Mouse (Mus musculus) MEL (cell line): ENCODE measurements around the gene Gga3. TPM values are rescaled to one million over a fixed set of nuclear protein-coding genes. Genes with fewer than 3 reads are reported as not detected.

Experiments
- DNase-seq: peaks from one replicate; pipeline ENCODE4 v3.0.0; 2011; ENCODE audit warnings: low read depth, low spot score
- H3K27ac ChIP-seq: 2 replicates; pipeline ENCODE4 v1.5.1; 2012; ENCODE audit warnings: low read depth, mild to moderate bottlenecking, control low read depth, low read length, moderate library complexity; ENCODE audit not compliant: control insufficient read depth
- H3K27me3 ChIP-seq, 2 experiments: fragments of 150-350 bp in 1 of 2; sonication (generic) in 1 of 2; 2 replicates each; pipeline ENCODE4 v1.6.1; 2012; ENCODE audit warnings: low read length in 2 of 2, mild to moderate bottlenecking in 2 of 2, improper control_type of control experiment in 1 of 2, moderate library complexity in 1 of 2; ENCODE audit not compliant: insufficient read depth in 2 of 2, control insufficient read depth in 1 of 2
- H3K36me3 ChIP-seq, 2 experiments: 2 replicates each; pipeline ENCODE4 v1.6.1; 2012 to 2014; ENCODE audit warnings: low read length in 2 of 2, improper control_type of control experiment in 1 of 2, inconsistent platforms in 1 of 2, mild to moderate bottlenecking in 1 of 2; ENCODE audit not compliant: insufficient read depth in 2 of 2, control insufficient read depth in 1 of 2
- H3K4me1 ChIP-seq, 2 experiments: fragments of 150-350 bp in 1 of 2; sonication (generic) in 1 of 2; 2 replicates each; pipeline ENCODE4 v1.6.1; 2012; ENCODE audit warnings: low read length in 2 of 2, improper control_type of control experiment in 1 of 2, mild to moderate bottlenecking in 1 of 2; ENCODE audit not compliant: insufficient read depth in 2 of 2, control insufficient read depth in 1 of 2
- H3K4me3 ChIP-seq, 2 experiments: fragments of 150-350 bp in 1 of 2; sonication (generic) in 1 of 2; 2 replicates each; pipeline ENCODE4 v1.5.1; 2012; ENCODE audit warnings: low read depth in 2 of 2, low read length in 2 of 2, mild to moderate bottlenecking in 2 of 2, moderate library complexity in 2 of 2, control low read depth in 1 of 2, improper control_type of control experiment in 1 of 2; ENCODE audit not compliant: control insufficient read depth in 1 of 2, insufficient read depth in 1 of 2
- H3K79me2 ChIP-seq: 2 replicates; pipeline ENCODE4 v1.6.1; 2012; ENCODE audit warnings: mild to moderate bottlenecking, low read length, moderate library complexity; ENCODE audit not compliant: control insufficient read depth, poor library complexity, insufficient read depth
- H3K9ac ChIP-seq: 2 replicates; pipeline ENCODE4 v1.6.1; 2012; ENCODE audit warnings: low read depth, mild to moderate bottlenecking, control low read depth, low read length, moderate library complexity; ENCODE audit not compliant: control insufficient read depth, poor library complexity, severe bottlenecking
- H3K9me3 ChIP-seq: fragments of 150-350 bp; sonication (generic); replicated peaks from 2 replicates; pipeline ENCODE4 v1.6.1; 2012; ENCODE audit warnings: mild to moderate bottlenecking, low read length, improper control_type of control experiment, moderate library complexity; ENCODE audit not compliant: insufficient read depth
- E2F4 ChIP-seq: IDR thresholded peaks from 2 replicates; pipeline ENCODE4 v1.6.1; 2011; ENCODE audit warnings: low read depth, low read length, improper control_type of control experiment, borderline replicate concordance
- GABPA ChIP-seq: IDR thresholded peaks from 2 replicates; pipeline ENCODE4 v1.6.1; 2012; ENCODE audit warnings: low read depth, mild to moderate bottlenecking, inconsistent platforms, low read length, improper control_type of control experiment, moderate library complexity
- MAFK ChIP-seq: IDR thresholded peaks from 2 replicates; pipeline ENCODE4 v1.6.1; 2011; ENCODE audit warnings: low read depth, mild to moderate bottlenecking, low read length, improper control_type of control experiment, borderline replicate concordance
- MEF2A ChIP-seq: IDR thresholded peaks from 2 replicates; pipeline ENCODE4 v1.6.1; 2014; ENCODE audit warnings: low read depth, mild to moderate bottlenecking, inconsistent platforms, low read length, improper control_type of control experiment; ENCODE audit not compliant: poor library complexity, insufficient replicate concordance, severe bottlenecking; ENCODE audit errors: extremely low read depth
- POLR2A ChIP-seq, 2 experiments: IDR thresholded peaks; 2 replicates each; pipeline ENCODE4 v1.6.1; 2011 to 2012; ENCODE audit warnings: low read length in 2 of 2, mild to moderate bottlenecking in 2 of 2, control low read depth in 1 of 2, improper control_type of control experiment in 1 of 2, low read depth in 1 of 2, moderate library complexity in 1 of 2; ENCODE audit not compliant: control insufficient read depth in 1 of 2, insufficient read depth in 1 of 2, poor library complexity in 1 of 2
- POLR2AphosphoS2 ChIP-seq: IDR thresholded peaks from 2 replicates; pipeline ENCODE4 v1.6.1; 2011; ENCODE audit warnings: low read length, improper control_type of control experiment
- POLR2AphosphoS5 ChIP-seq: IDR thresholded peaks from 2 replicates; pipeline ENCODE4 v1.6.1; 2012; ENCODE audit warnings: low read depth, borderline replicate concordance, mild to moderate bottlenecking, inconsistent platforms, low read length, moderate library complexity, mixed read lengths
- TAL1 ChIP-seq: IDR thresholded peaks from 2 replicates; pipeline ENCODE4 v1.6.1; 2012; ENCODE audit warnings: mild to moderate bottlenecking, inconsistent platforms, low read length, moderate library complexity, mixed read lengths
- TBP ChIP-seq: IDR thresholded peaks from 2 replicates; pipeline ENCODE4 v1.8.0; 2011; ENCODE audit warnings: low read depth, low read length, improper control_type of control experiment
- USF2 ChIP-seq, 2 experiments: IDR thresholded peaks; 2 replicates each; pipeline ENCODE4 v1.6.1; 2011 to 2012; ENCODE audit warnings: improper control_type of control experiment in 2 of 2, low read length in 2 of 2, borderline replicate concordance in 1 of 2, inconsistent platforms in 1 of 2, low read depth in 1 of 2, mild to moderate bottlenecking in 1 of 2; ENCODE audit not compliant: insufficient read depth in 1 of 2
- ZMIZ1 ChIP-seq: IDR thresholded peaks from 2 replicates; pipeline ENCODE4 v1.6.1; 2012; ENCODE audit warnings: low read depth, mild to moderate bottlenecking, inconsistent platforms, low read length, improper control_type of control experiment, moderate library complexity
- ZNF384 ChIP-seq: IDR thresholded peaks from 2 replicates; pipeline ENCODE4 v1.6.1; 2012; ENCODE audit warnings: low read depth, mild to moderate bottlenecking, inconsistent platforms, low read length, improper control_type of control experiment
- polyA plus RNA-seq, 2 experiments: library from polyadenylated mRNA; stranded (reverse) in 1 of 2; unstranded in 1 of 2; fragments of >175 nt in 1 of 2; fragments of >200 nt in 1 of 2; gene quantifications; 2 replicates each; pipeline versions ENCODE4 v1.2.1 to v1.2.4; 2012; ENCODE audit warnings: low replicate concordance in 2 of 2, low read depth in 1 of 2; ENCODE audit not compliant: insufficient read length in 2 of 2, insufficient read depth in 1 of 2, missing spikeins in 1 of 2
- total RNA-seq: library from RNA; depleted of rRNA; stranded (reverse); fragments of 300-350 nt; gene quantifications from 2 replicates; pipeline ENCODE4 v1.2.3, GENCODE M21; 2012

The Gga3 gene
- total and polyA plus RNA-seq, 3 experiments = 28.6 to 59.9 TPM; not detected in 1

DNA sequence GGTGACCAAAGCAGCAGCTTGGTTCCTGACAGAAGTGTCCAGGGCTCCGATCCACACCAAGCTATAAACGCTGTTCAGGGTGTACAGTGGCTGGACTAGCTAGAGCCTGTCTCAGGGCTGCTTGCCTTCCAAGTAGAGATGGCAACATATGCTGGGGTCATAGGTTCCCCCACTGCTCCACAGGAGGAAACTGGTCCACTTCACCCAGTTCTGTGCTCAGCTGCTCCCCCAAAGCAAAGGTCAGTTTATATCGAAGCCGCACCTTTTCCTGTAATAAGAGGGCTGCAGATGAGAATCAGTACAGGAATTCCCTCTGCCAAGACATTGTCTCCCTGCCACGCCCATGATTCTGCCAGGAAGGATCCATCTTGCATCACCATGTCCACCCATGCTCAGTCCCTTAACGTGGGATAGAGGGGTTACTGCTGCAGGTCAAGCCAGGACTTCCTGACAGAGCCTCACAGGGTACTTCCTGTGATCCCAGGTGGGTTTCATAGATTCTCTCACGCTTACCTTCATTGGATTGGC is 18.2 kb downstream of the Gga3 start:
- H3K9ac ChIP-seq = no peak overlapping the region
- H3K4me1 ChIP-seq = no peaks in the 10 kb centered on the region
- 0 out of 2 replicates have a peak, but pooled peaks have one; percentile 0 for TF ChIP-seq POLR2AphosphoS2
- 0 out of 4 replicates have a peak, but pooled peaks of 1 of the 2 experiments have one; percentile 21 for TF ChIP-seq POLR2A (IDR thresholded peaks at IDR 0.05; ENCODE audit: control insufficient read depth in 1 of 2, insufficient read depth in 1 of 2, low read depth in 1 of 2, low read length in 2 of 2, poor library complexity in 1 of 2)
- no peak for TF ChIP-seq MAFK
- H3K79me2 ChIP-seq = no peaks in the 10 kb centered on the region
- H3K27ac ChIP-seq = no peak overlapping the region
- no peaks in the 10 kb centered on the region for H3K9me3 ChIP-seq
- H3K27me3 ChIP-seq = no peaks in the 10 kb centered on the region
- peaks cover 0 to 24% of the 10 kb centered on the region in 2 experiments; a peak in 2 of 4 replicates for H3K36me3 ChIP-seq
- no peak for DNase-seq
- no peak overlapping the region for H3K4me3 ChIP-seq

DNA sequence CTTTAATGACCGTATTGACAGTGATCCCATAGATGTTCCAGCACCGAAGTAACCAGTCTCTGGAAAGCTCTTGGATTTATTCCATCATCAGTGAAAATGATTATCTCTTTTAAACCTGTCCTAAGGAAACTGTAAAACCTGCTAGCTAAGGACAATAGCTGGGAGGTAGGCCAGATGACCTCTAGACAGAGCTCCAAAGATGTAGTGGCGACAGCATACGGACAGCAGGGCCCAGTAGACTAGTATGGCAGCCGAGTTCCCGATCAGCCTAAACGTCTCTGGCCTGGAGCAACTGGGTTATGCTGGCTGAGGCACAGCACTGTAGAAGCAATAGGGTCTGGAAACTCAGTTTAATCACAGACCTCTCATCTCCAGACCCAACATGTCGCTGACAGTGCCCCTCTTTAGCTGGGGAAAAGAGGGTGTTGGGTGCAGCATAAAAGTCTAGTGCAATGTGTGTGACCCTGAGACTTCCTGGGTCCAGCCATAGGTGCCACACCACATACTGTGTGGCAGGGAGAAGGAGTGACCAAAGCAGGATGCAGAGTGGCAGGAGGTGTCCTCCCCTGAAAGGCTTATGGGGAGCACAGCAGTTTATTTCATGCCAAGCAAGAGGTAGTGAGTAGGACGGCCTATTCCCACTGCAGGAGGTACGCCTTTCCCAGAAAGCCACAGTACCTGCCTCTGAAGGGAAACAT is 19.3 kb downstream of the Gga3 start:
- Histone ChIP-seq H3K27ac (no peak overlapping the region), H3K79me2 (no peaks in the 10 kb centered on the region), H3K9ac (no peak overlapping the region), H3K36me3 (peaks cover 0 to 14% of the 10 kb centered on the region in 2 experiments; a peak in 2 of 4 replicates), H3K27me3 (no peaks in the 10 kb centered on the region), H3K9me3 (no peaks in the 10 kb centered on the region), H3K4me3 (no peak overlapping the region), H3K4me1 (no peaks in the 10 kb centered on the region)
- TF ChIP-seq TBP (no peak), GABPA (no peak), TAL1 (no peak), E2F4 (no peak), USF2 (IDR thresholded peaks at IDR 0.05; ENCODE audit: borderline replicate concordance in 1 of 2, insufficient read depth in 1 of 2, low read depth in 1 of 2, low read length in 2 of 2) (no peak), ZMIZ1 (peak; percentile 75), ZNF384 (no peak), POLR2AphosphoS5 (peak; percentile 74; the same call in 1 of the 2 replicates), MAFK (no peak), POLR2AphosphoS2 (peak; percentile 83), MEF2A (no peak)
- no peak for DNase-seq
